Comparison of ENCODE assay signal across 9 mouse cellular contexts in the genomic region with DNA sequence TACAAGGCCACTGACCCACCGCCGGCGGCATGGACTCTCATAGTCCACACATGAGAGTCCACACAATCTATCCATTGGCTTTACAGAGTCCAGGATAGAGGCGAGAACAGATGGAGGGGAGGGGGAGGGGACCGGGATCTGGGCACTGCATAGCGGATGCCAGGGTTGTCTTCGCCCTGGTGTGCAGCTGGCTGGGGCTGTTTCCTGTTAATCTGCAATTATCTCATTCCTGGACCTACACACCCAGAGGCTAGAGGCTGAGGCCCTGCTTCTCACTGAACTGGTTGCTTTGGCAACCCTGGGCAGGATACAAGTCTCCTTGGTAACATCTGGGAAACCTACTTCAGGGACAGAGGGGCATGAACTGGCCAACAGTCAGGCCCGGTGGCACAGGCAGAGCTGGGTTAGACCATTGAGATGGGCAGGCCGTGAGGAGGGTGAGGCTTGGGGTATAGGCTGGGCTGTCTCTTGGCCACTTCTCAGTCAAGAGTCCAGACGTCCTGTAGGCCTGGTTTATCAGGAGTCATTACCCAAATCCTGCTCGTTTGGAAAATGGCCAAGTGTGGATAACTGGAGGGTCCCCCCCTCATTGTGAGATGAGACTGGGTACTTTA. TPM values are rescaled to one million over a fixed set of nuclear protein-coding genes. Genes with fewer than 3 reads are reported as not detected.
DNase-seq lines count a peak whose midpoint lies in the region; ATAC-seq lines count a peak whose summit lies in the region.
"Had no signal": no experiment of that assay in that cellular context is flagged by ENCODE, and none has a peak within 500 bp of the region (broad histone marks: within the 10 kb centered on the region; RNA-seq: fewer than 3 reads in every experiment).

No protein-coding gene starts in this region.

- no peak overlapping the region for H3K9ac ChIP-seq in lung, embryonic 15.5 days
- H3K9ac ChIP-seq in hindbrain, embryonic 14.5 days, result no peak overlapping the region
- no peak overlapping the region for H3K9ac ChIP-seq in stomach, embryonic 15.5 days

- H3K27ac ChIP-seq in lung, embryonic 15.5 days, result no peak overlapping the region
- H3K27ac ChIP-seq in embryonic facial prominence, embryonic 10.5 days (replicated peaks), result 0 out of 2 replicates have a peak overlapping the region, but pooled peaks have one; percentile 11
- peak overlapping the region; percentile 54 for H3K27ac ChIP-seq in hindbrain, embryonic 14.5 days
- no peak overlapping the region for H3K27ac ChIP-seq in stomach, embryonic 15.5 days

- H3K4me1 ChIP-seq in lung, embryonic 15.5 days, result no peaks in the 10 kb centered on the region
- H3K4me1 ChIP-seq in embryonic facial prominence, embryonic 10.5 days, result peaks cover 26% of the 10 kb centered on the region
- H3K4me1 ChIP-seq in hindbrain, embryonic 14.5 days (replicated peaks; ENCODE audit: control insufficient read depth, insufficient read depth, low read length), result peaks cover 7% of the 10 kb centered on the region; the same call in 1 of the 2 replicates
- H3K4me1 ChIP-seq in stomach, embryonic 15.5 days, result no peaks in the 10 kb centered on the region

- no peaks in the 10 kb centered on the region for H3K36me3 ChIP-seq in lung, embryonic 15.5 days
- H3K36me3 ChIP-seq in embryonic facial prominence, embryonic 10.5 days (replicated peaks), result no peaks in the 10 kb centered on the region
- H3K36me3 ChIP-seq in hindbrain, embryonic 14.5 days (replicated peaks; ENCODE audit: control insufficient read depth, insufficient read depth), result no peaks in the 10 kb centered on the region
- H3K36me3 ChIP-seq in stomach, embryonic 15.5 days, result no peaks in the 10 kb centered on the region

- no peaks in the 10 kb centered on the region for H3K9me3 ChIP-seq in lung, embryonic 15.5 days
- H3K9me3 ChIP-seq in embryonic facial prominence, embryonic 10.5 days, result 0 out of 2 replicates have a peak, but pooled peaks cover 2% of the 10 kb centered on the region
- H3K9me3 ChIP-seq in hindbrain, embryonic 14.5 days (ENCODE audit: control insufficient read depth, low read length), result no peaks in the 10 kb centered on the region
- H3K9me3 ChIP-seq in stomach, embryonic 15.5 days, result no peaks in the 10 kb centered on the region

- WGBS in lung, embryonic 15.5 days, result 65% methylated on average over 11 of the region's 11 CpGs
- 67% methylated on average over 11 of the region's 11 CpGs for WGBS in embryonic facial prominence, embryonic 10.5 days
- WGBS in hindbrain, embryonic 14.5 days, result 54% methylated on average over 11 of the region's 11 CpGs
- 71% methylated on average over 11 of the region's 11 CpGs for WGBS in stomach, embryonic 15.5 days

- no peak overlapping the region for H3K4me3 ChIP-seq in lung, embryonic 15.5 days
- H3K4me3 ChIP-seq in embryonic facial prominence, embryonic 10.5 days, result no peak overlapping the region
- no peak overlapping the region for H3K4me3 ChIP-seq in hindbrain, embryonic 14.5 days (replicated peaks; ENCODE audit: low read length)
- H3K4me3 ChIP-seq in stomach, embryonic 15.5 days (replicated peaks), result no peak overlapping the region

- no peaks in the 10 kb centered on the region for H3K27me3 ChIP-seq in lung, embryonic 15.5 days
- 0 out of 2 replicates have a peak, but pooled peaks cover 5% of the 10 kb centered on the region for H3K27me3 ChIP-seq in embryonic facial prominence, embryonic 10.5 days (replicated peaks; ENCODE audit: low read depth, poor library complexity, severe bottlenecking)
- no peaks in the 10 kb centered on the region for H3K27me3 ChIP-seq in hindbrain, embryonic 14.5 days (ENCODE audit: control insufficient read depth, insufficient read depth, low read length)
- 0 out of 2 replicates have a peak, but pooled peaks cover 4% of the 10 kb centered on the region for H3K27me3 ChIP-seq in stomach, embryonic 15.5 days (replicated peaks)

- DNase-seq in lung, adult 18-20 months, result no peak
- DNase-seq in embryonic facial prominence, embryonic 10.5 days (ENCODE audit: low spot score), result peak; percentile 40
- peak; percentile 33 for DNase-seq in hindbrain, embryonic 14.5 days (ENCODE audit: low spot score)
- no peak for DNase-seq in left cerebral cortex, adult 11 months (ENCODE audit: low spot score)
- DNase-seq in right cerebral cortex, adult 2 months (ENCODE audit: low spot score in 2 of 2), result no peak
- DNase-seq: gastrocnemius, postnatal 25 days had no signal

- ATAC-seq in lung, embryonic 15.5 days (ENCODE audit: borderline replicate concordance, extremely low read depth, low FRiP score, low TSS enrichment), result peak; percentile 31; the same call in 1 of the 2 replicates
- peak; percentile 86 for ATAC-seq in hindbrain, embryonic 14.5 days (ENCODE audit: low FRiP score)
- ATAC-seq in stomach, embryonic 15.5 days (ENCODE audit: insufficient read depth, low FRiP score, low read depth), result peak; percentile 35; the same call in 1 of the 2 replicates

- H3K4me2 ChIP-seq in lung, embryonic 15.5 days, result no peak overlapping the region
- no peak overlapping the region for H3K4me2 ChIP-seq in hindbrain, embryonic 14.5 days (replicated peaks)
- H3K4me2 ChIP-seq in stomach, embryonic 15.5 days, result no peak overlapping the region

RNA-seq across cellular contexts. Expression of gene Neurl1a, which starts 10.0 kb away (rescaled TPM):
- 6.1 and 6.3 TPM in 2 replicates for polyA plus RNA-seq in lung, embryonic 15.5 days (2015; fragmentation: Nextera tagmentation; extraction: Ambion mirVana)
- 6.4 TPM in 2 replicates for polyA plus RNA-seq in embryonic facial prominence, embryonic 10.5 days (2016; fragmentation: Nextera tagmentation; extraction: Ambion mirVana)
- 15.1 and 16.2 TPM in 2 replicates for polyA plus RNA-seq in hindbrain, embryonic 14.5 days (2014; fragmentation: Nextera tagmentation; extraction: Ambion mirVana)
- polyA plus RNA-seq in stomach, embryonic 15.5 days (2015; fragmentation: Nextera tagmentation; extraction: Ambion mirVana), result 7.5 and 8.5 TPM in 2 replicates

RNA-seq across cellular contexts. Expression of gene Calhm3, which starts 31.1 kb away (rescaled TPM):
- polyA plus RNA-seq in lung, embryonic 15.5 days (2015; fragmentation: Nextera tagmentation; extraction: Ambion mirVana), result not detected in 2 replicates
- not detected in 2 replicates for polyA plus RNA-seq in embryonic facial prominence, embryonic 10.5 days (2016; fragmentation: Nextera tagmentation; extraction: Ambion mirVana)
- not detected in 2 replicates for polyA plus RNA-seq in hindbrain, embryonic 14.5 days (2014; fragmentation: Nextera tagmentation; extraction: Ambion mirVana)
- polyA plus RNA-seq in stomach, embryonic 15.5 days (2015; fragmentation: Nextera tagmentation; extraction: Ambion mirVana), result not detected in 2 replicates
- polyA plus RNA-seq: spleen, adult 2 months had no signal

RNA-seq across cellular contexts. Expression of gene Calhm1, which starts 44.6 kb away (rescaled TPM):
- polyA plus RNA-seq in lung, embryonic 15.5 days (2015; fragmentation: Nextera tagmentation; extraction: Ambion mirVana), result not detected in 2 replicates
- not detected in 2 replicates for polyA plus RNA-seq in embryonic facial prominence, embryonic 10.5 days (2016; fragmentation: Nextera tagmentation; extraction: Ambion mirVana)
- not detected in 2 replicates for polyA plus RNA-seq in hindbrain, embryonic 14.5 days (2014; fragmentation: Nextera tagmentation; extraction: Ambion mirVana)
- not detected in 2 replicates for polyA plus RNA-seq in stomach, embryonic 15.5 days (2015; fragmentation: Nextera tagmentation; extraction: Ambion mirVana)
- polyA plus RNA-seq: spleen, adult 2 months had no signal

RNA-seq across cellular contexts. Expression of gene Calhm2, which starts 50.5 kb away (rescaled TPM):
- 7.1 and 9.7 TPM in 2 replicates for polyA plus RNA-seq in lung, embryonic 15.5 days (2015; fragmentation: Nextera tagmentation; extraction: Ambion mirVana)
- polyA plus RNA-seq in embryonic facial prominence, embryonic 10.5 days (2016; fragmentation: Nextera tagmentation; extraction: Ambion mirVana), result 2.8 TPM in 2 replicates
- 0.30 and 0.44 TPM in 2 replicates for polyA plus RNA-seq in hindbrain, embryonic 14.5 days (2014; fragmentation: Nextera tagmentation; extraction: Ambion mirVana)
- 7.5 and 7.7 TPM in 2 replicates for polyA plus RNA-seq in stomach, embryonic 15.5 days (2015; fragmentation: Nextera tagmentation; extraction: Ambion mirVana)

Comparison
In these comparisons a context has a peak if more than half of its experiments do, and no peak if none do; other contexts are left out.
1. ATAC-seq: peak in every context shown above with its lines; median percentile 86 in hindbrain, embryonic 14.5 days; 35 in stomach, embryonic 15.5 days; 31 in lung, embryonic 15.5 days.
2. H3K27ac ChIP-seq: peak in embryonic facial prominence, embryonic 10.5 days (single experiment) and hindbrain, embryonic 14.5 days (single experiment); none in lung, embryonic 15.5 days (single experiment) and stomach, embryonic 15.5 days (single experiment).
3. DNase-seq: peak in embryonic facial prominence, embryonic 10.5 days (single experiment) and hindbrain, embryonic 14.5 days (single experiment); none in lung, adult 18-20 months (0 of 2), left cerebral cortex, adult 11 months (single experiment) and right cerebral cortex, adult 2 months (0 of 2).